Mouse (Mus musculus) heart, embryonic 16.5 days (tissue): Measurements from ENCODE around the gene Atp1b3. TPM values are rescaled to one million over a fixed set of nuclear protein-coding genes. Genes with fewer than 3 reads are reported as not detected.

Source experiments
- ATAC-seq: fragments of 200-750 bp; cut with Nextera tagmentation; replicated peaks from 2 replicates; pipeline ENCODE4 v1.8.0; 2017; ENCODE audit warnings: moderate number of reproducible peaks; ENCODE audit not compliant: insufficient read depth, low FRiP score; ENCODE audit errors: extremely low read depth
- H3K27ac ChIP-seq: fragments of 300-500 bp; sonication (generic); 2 replicates; pipeline ENCODE4 v1.5.1; 2014; ENCODE audit warnings: mild to moderate bottlenecking, low read length, control low read depth, moderate library complexity
- H3K27me3 ChIP-seq: fragments of 300-500 bp; sonication (generic); 2 replicates; pipeline ENCODE4 v1.6.1; 2014; ENCODE audit warnings: low read length, mixed read lengths; ENCODE audit not compliant: control insufficient read depth, insufficient read depth
- H3K36me3 ChIP-seq: fragments of 300-500 bp; sonication (generic); 2 replicates; pipeline ENCODE4 v1.6.1; 2014; ENCODE audit not compliant: control insufficient read depth, insufficient read depth
- H3K4me1 ChIP-seq: fragments of 300-500 bp; sonication (generic); 2 replicates; pipeline ENCODE4 v1.6.1; 2014; ENCODE audit warnings: low read length, mixed read lengths; ENCODE audit not compliant: control insufficient read depth, insufficient read depth
- H3K4me2 ChIP-seq: fragments of 300-500 bp; sonication (generic); 2 replicates; pipeline ENCODE4 v1.6.1; 2014; ENCODE audit warnings: low read depth, mild to moderate bottlenecking, control low read depth, low read length
- H3K4me3 ChIP-seq: fragments of 300-500 bp; sonication (generic); 2 replicates; pipeline ENCODE4 v1.5.1; 2014; ENCODE audit warnings: mild to moderate bottlenecking, control low read depth, low read length
- H3K9ac ChIP-seq: fragments of 300-500 bp; sonication (generic); 2 replicates; pipeline ENCODE4 v1.6.1; 2014; ENCODE audit warnings: low read length, control low read depth
- H3K9me3 ChIP-seq: fragments of 300-500 bp; sonication (generic); replicated peaks from 2 replicates; pipeline ENCODE4 v1.6.1; 2016; ENCODE audit warnings: low read length; ENCODE audit not compliant: control insufficient read depth
- WGBS: fragments of 180-500 bp; shearing (Covaris S2); extraction: QIAGEN DNeasy Blood & Tissue Kit; methylation state at CpG from one replicate; pipeline ENCODE4 v1.1.7; 2014; 5-methylcytosine and 5-hydroxymethylcytosine counted together
- polyA plus RNA-seq: library from polyadenylated mRNA; unstranded; fragments of >200 nt; fragmentation: Nextera tagmentation; extraction: Ambion mirVana; gene quantifications from 2 replicates; pipeline ENCODE4 v1.2.1, GENCODE M21; 2015

Atp1b3 gene
- polyA plus RNA-seq, 1 experiment from 2014 or later, result 136 TPM

GRCm38 (mm10) chr9:96393731-96394235 is 29.5 kb upstream of the Atp1b3 start:
- 68% methylated on average over 2 of the region's 2 CpGs for WGBS
- Histone ChIP-seq H3K9ac (no peak overlapping the region), H3K27ac (no peak overlapping the region), H3K4me2 (no peak overlapping the region), H3K36me3 (no peaks in the 10 kb centered on the region), H3K4me1 (0 out of 2 replicates have a peak, but pooled peaks cover 6% of the 10 kb centered on the region), H3K9me3 (no peaks in the 10 kb centered on the region), H3K4me3 (no peak overlapping the region), H3K27me3 (no peaks in the 10 kb centered on the region)
- no peak for ATAC-seq

- H3K4me1 ChIP-seq, result 0 out of 2 replicates have a peak, but pooled peaks cover 4% of the 10 kb centered on the region
- H3K9me3 ChIP-seq, result no peaks in the 10 kb centered on the region
- no peak overlapping the region for H3K27ac ChIP-seq
- WGBS, result 61% methylated on average over 5 of the region's 5 CpGs
- no peak for ATAC-seq
- no peaks in the 10 kb centered on the region for H3K36me3 ChIP-seq
- no peak overlapping the region for H3K9ac ChIP-seq
- H3K4me3 ChIP-seq, result no peak overlapping the region
- no peak overlapping the region for H3K4me2 ChIP-seq
- no peaks in the 10 kb centered on the region for H3K27me3 ChIP-seq
Measured at GRCm38 (mm10) chr9:96393112-96393511, 28.9 kb upstream of the Atp1b3 start.

GRCm38 (mm10) chr9:96391921-96392320 is 27.7 kb upstream of the Atp1b3 start:
- 79% methylated on average over 1 of the region's 1 CpGs for whole genome bisulfite sequencing
- no peak for ATAC-seq

GRCm38 (mm10) chr9:96383714-96384487 is 19.7 kb upstream of the Atp1b3 start:
- Histone ChIP-seq H3K4me1 (peaks cover 15% of the 10 kb centered on the region), H3K9ac (no peak overlapping the region), H3K4me3 (no peak overlapping the region), H3K4me2 (peak overlapping the region; percentile 8; the same call in 1 of the 2 replicates), H3K9me3 (no peaks in the 10 kb centered on the region), H3K36me3 (no peaks in the 10 kb centered on the region), H3K27ac (no peak overlapping the region), H3K27me3 (no peaks in the 10 kb centered on the region)
- ATAC-seq, result no peak
- 38% methylated on average over 18 of the region's 18 CpGs for WGBS

More at GRCm38 (mm10) chr9:96391921-96392320, 27.7 kb upstream of the Atp1b3 start:
- Histone ChIP-seq H3K4me1 (0 out of 2 replicates have a peak, but pooled peaks cover 4% of the 10 kb centered on the region), H3K4me2 (no peak overlapping the region), H3K27ac (no peak overlapping the region), H3K36me3 (no peaks in the 10 kb centered on the region), H3K4me3 (no peak overlapping the region), H3K9ac (no peak overlapping the region), H3K9me3 (no peaks in the 10 kb centered on the region), H3K27me3 (no peaks in the 10 kb centered on the region)

- no peak for ATAC-seq
- no peak overlapping the region for H3K27ac ChIP-seq
- WGBS, result 66% methylated on average over 4 of the region's 4 CpGs
- no peak overlapping the region for H3K4me2 ChIP-seq
- H3K4me3 ChIP-seq, result no peak overlapping the region
- no peaks in the 10 kb centered on the region for H3K36me3 ChIP-seq
- H3K9me3 ChIP-seq, result no peaks in the 10 kb centered on the region
- no peaks in the 10 kb centered on the region for H3K27me3 ChIP-seq
- no peak overlapping the region for H3K9ac ChIP-seq
- peaks cover 15% of the 10 kb centered on the region for H3K4me1 ChIP-seq
Measured at GRCm38 (mm10) chr9:96382756-96383155, 18.5 kb upstream of the Atp1b3 start.

GRCm38 (mm10) chr9:96381393-96381792 is 17.2 kb upstream of the Atp1b3 start:
- H3K27ac ChIP-seq, result peak overlapping the region; percentile 46

GRCm38 (mm10) chr9:96379551-96379950 is 15.3 kb upstream of the Atp1b3 start:
- H3K27me3 ChIP-seq, result no peaks in the 10 kb centered on the region
- no peak overlapping the region for H3K9ac ChIP-seq
- no peaks in the 10 kb centered on the region for H3K36me3 ChIP-seq
- no peak overlapping the region for H3K4me3 ChIP-seq
- WGBS, result 59% methylated on average over 7 of the region's 7 CpGs
- no peaks in the 10 kb centered on the region for H3K9me3 ChIP-seq
- no peak overlapping the region for H3K27ac ChIP-seq
- H3K4me1 ChIP-seq, result peaks cover 12% of the 10 kb centered on the region
- H3K4me2 ChIP-seq, result no peak overlapping the region
- ATAC-seq, result no peak

More at GRCm38 (mm10) chr9:96381393-96381792, 17.2 kb upstream of the Atp1b3 start:
- Histone ChIP-seq H3K4me1 (peaks cover 15% of the 10 kb centered on the region), H3K27me3 (no peaks in the 10 kb centered on the region), H3K36me3 (no peaks in the 10 kb centered on the region), H3K9me3 (no peaks in the 10 kb centered on the region), H3K4me3 (no peak overlapping the region), H3K9ac (peak overlapping the region; percentile 42), H3K4me2 (peak overlapping the region; percentile 41)
- WGBS, result 21% methylated on average over 13 of the region's 13 CpGs
- ATAC-seq, result peak; percentile 55

- Histone ChIP-seq H3K4me2 (no peak overlapping the region), H3K9ac (no peak overlapping the region), H3K27ac (no peak overlapping the region), H3K4me3 (no peak overlapping the region), H3K36me3 (no peaks in the 10 kb centered on the region), H3K9me3 (no peaks in the 10 kb centered on the region), H3K4me1 (peaks cover 12% of the 10 kb centered on the region), H3K27me3 (no peaks in the 10 kb centered on the region)
- 42% methylated on average over 5 of the region's 5 CpGs for WGBS
- no peak for ATAC-seq
Measured at GRCm38 (mm10) chr9:96378747-96379146, 14.5 kb upstream of the Atp1b3 start.

- no peak for ATAC-seq
- Histone ChIP-seq H3K4me2 (no peak overlapping the region), H3K9ac (no peak overlapping the region), H3K4me3 (no peak overlapping the region), H3K27ac (no peak overlapping the region), H3K9me3 (no peaks in the 10 kb centered on the region), H3K4me1 (peaks cover 9% of the 10 kb centered on the region), H3K36me3 (no peaks in the 10 kb centered on the region), H3K27me3 (no peaks in the 10 kb centered on the region)
- WGBS, result 95% methylated on average over 1 of the region's 1 CpGs
Measured at GRCm38 (mm10) chr9:96377096-96377495, 12.9 kb upstream of the Atp1b3 start.
